Mouse (Mus musculus): ENCODE measurements around the gene Gldc.

The Gldc gene

DNA sequence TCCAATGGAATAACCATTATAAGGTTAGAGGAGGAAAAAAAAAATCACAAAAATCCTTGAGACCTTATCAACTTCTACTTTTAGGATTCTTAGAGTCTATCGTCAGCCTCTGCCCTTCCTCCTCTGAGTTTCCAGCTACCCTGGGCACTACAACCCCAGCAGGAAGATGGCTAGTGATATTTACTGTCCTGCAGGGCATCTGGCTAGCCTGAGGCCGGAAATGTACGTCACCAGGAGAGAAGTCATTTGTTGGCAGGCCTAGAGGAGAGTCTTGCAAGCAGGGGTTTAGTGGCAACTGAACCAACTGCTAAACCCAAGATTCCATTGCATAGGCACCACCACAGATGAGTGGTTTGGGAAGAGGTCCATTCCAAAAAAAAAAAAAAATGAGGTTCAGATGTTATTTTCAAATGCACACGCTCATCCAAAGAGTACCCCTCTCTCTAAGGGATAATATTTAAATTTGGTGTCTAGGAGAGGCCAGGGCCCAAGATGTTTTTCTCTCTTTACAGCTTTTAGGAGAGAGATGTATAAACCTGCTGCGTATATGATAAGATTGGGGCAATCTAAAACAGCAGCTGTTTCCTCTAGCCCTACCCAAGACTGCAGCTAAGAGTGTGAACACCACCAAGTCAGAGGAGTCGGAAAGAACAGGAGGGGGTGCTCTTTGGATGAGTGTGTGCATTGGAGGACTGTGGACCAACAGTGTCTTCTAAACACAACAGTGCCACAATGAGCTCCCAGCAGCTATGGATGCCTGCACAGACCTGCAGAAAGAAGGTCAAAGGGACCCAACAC lies 70.0 kb downstream of the Gldc start:
- DNase-seq = no peak

DNA sequence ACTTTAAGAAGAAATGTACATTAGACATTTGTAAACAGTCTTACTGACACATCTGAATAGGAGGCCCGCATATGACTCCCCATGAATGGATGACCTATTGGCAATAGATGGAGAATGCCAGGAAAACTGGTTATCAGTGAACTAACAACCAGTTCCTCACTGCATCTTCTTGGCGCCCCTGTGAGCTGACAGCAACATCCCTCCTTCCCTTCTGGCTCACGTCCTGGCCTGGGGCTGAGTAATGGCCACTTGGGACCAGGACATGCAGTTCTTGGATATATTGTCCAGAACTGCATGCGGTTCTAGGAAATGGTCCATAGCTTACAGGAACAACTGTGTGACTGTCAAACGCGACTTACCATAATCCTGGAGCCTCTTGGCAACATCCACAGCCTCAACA lies 72.6 kb downstream of the Gldc start:
- no peak for DNase-seq

DNA sequence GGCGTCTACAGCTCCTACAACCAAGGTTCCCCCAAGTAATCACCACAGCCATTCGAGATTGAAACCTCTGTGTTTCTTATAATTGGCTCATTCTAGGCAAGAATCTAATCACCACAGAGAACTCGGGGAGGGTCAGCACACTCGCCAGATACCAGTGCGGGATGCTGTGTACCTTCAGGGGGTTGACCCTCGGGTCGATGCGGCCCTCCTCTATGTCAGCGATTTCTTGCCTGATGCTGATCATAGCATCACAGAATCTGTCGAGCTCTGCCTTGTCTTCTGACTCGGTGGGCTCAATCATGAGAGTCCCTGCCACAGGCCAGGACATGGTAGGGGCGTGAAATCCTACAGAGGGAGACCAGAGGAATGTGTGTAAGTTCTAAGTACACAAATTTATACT lies 74.7 kb downstream of the Gldc start:
- no peak for DNase-seq

DNA sequence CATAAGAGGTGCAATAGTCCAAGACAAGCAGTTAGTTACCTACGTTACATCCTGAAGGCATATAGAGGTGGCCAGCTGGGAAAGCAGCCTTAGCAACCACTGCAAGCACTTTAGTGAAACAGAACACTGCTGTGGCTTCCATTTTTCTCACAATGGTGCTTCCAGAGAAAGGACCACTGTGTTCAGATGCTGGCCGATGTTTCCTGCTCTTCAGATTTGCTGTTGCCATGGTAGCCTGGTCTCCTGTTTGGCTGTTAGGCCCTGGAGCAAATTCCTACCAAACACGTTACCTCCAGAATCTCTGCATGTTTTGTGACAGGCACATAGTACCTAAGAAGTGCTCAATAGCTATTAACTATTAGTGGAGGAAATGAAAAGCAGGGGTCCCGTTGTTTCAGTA lies 78.2 kb downstream of the Gldc start:
- no peak for DNase-seq

DNA sequence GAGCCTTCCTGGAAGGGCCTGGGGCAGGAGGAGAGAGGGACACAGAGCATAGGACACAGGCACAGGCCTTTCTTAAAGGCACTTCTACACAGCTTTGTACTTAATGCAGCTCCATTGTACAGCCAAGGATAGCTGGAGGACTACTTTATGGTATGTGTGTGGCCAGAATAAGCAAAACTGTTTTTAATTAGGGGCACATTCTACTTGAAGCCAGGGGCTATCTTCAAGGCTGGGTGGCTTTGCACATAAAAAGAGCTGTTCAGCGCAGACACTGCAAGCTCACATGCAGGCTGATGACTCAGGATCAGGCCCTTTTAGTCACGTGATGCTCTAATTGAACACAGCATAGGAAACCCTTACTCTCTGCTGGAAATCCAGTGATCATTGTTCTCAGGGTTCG lies 79.0 kb downstream of the Gldc start:
- no peak for DNase-seq

DNA sequence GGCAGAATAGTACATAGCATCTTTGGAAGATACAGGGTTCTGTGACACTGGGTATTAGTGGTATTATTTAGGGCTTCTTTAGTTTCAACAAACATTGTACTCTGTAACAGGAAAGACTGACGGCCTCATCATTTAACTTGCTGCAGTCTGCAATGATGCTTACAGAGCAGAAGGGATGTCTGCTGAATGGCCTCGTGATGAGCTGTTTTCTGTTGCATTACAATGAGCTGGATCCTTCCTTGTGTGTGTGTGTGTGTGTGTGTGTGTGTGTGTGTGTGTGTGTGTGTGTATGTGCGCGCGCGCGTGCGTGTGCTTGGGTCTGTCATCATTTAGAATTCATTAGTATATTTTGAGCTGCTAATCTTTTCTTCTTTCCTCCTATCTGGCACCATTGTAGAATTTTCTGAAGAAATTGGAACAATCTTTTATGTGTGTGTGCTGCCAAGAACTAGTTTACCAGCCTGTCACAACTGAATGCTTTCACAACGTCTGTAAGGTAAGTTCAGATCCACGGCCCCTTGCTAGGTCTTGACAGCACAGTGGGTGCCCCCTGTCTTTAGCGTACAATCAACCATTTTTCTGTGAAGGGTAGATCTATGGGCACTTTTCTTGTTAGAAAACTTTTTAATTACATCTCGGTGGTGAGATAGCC lies 83.5 kb downstream of the Gldc start:
- DNase-seq = no peak

DNA sequence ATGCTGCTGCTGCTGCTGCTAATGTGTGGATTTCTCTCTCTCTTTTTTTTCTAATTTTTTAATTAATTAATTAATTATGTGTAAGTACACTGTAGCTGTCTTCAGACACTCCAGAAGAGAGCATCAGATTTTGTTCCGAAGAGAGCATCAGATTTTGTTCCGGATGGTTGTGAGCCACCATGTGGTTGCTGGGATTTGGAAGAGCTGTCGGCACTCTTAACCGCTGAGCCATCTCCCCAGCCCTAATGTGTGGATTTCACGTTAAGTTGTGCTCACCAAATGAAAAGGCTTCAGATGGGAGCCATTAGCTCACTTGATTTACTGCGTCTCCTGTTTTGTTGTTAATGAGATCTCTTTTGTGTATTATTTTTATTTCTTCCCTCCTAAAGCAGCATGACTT lies 85.1 kb downstream of the Gldc start:
- DNase-seq = no peak

DNA sequence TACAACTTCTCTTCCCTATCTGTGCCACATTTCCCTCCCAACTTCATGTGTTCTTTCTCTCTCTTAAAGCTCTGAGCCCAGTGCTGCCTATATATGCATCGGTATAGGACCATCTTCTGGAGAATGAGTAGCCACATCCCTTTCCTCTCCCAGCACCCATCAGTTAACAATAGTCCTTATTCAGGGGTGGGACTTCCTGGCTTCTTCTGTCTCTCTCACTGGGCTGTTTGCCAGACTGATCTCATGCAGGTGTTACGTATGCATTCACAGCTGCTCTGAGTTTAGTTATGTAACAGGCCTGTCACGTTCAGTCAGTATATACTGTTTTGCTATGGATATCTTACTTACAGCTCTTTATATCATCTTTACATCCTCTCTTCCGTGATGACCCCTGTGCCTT lies 109.4 kb downstream of the Gldc start:
- DNase-seq = no peak

DNA sequence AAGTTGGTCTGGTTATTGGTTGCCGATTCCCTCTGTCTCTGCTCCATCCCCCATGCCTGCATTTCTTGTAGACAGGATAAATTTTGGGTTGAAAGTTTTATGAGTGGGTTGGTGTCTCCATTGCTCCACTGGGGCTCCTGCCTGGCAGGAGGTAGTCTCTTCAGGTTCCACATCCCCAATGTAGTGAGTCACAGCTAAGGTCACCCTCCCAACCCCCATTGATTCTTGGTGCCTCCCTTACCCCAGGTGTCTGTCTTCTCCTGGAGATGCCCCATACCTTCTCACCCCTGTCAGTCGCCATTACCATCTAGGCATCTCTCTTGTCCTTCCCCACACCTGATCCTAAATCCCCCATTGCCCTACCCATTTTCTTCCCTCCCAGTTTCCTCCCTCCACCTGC lies 121.0 kb downstream of the Gldc start:
- no peak for DNase-seq

DNA sequence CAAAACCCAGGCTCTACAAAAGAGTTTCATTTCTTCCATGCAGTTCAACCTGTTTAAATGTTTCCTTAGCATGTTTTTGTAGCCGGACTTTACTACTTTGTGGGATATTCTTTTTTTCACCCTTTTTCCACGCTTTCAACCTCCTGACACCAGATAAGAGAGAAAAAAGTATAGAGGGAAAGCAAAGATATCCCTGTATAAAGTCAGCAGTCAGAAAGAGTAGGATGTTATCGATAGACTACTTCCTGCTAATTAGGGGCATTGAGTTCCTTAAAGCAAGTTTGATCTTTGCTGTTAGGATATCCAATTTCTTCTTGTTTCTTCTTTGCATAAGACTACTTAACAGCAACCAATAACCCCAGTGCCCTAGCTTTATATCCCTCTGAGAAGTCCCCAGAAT lies 123.8 kb downstream of the Gldc start:
- no peak for DNase-seq

DNA sequence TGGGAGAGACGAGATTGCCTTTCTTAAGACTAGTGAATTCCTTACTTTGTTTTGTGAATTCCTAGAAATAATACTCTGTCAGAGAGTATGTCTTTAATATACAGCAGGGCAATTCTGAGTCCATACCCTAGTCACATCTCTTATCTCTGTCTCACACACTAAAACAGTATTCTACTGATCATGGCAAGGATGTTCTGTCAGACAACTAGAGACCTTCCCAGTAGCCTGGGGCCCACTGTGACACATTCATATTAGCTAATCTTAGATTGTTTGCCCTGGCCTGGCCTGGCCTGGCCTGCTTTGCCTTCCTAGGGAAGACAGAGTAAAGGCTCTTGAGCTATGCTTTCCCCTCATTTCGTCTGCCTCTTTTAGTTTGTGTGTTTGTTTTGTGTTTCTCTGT lies 124.6 kb downstream of the Gldc start:
- DNase-seq = no peak
